Comparison of ENCODE assay signal across 12 mouse cellular contexts in genomic region chr8:87689192-87689591, GRCm38 (mm10).
DNase-seq lines count a peak whose midpoint lies in the region; ATAC-seq lines count a peak whose summit lies in the region.
"Had no signal": no experiment of that assay in that cellular context is flagged by ENCODE, and none has a peak within 500 bp of the region (broad histone marks: within the 10 kb centered on the region; RNA-seq: fewer than 3 reads in every experiment).

No protein-coding gene starts in this region.

- intact Hi-C loops in heart, postnatal 36 days (cut with DNase I) = no loop called here

- no peak; the same call in 1 of the 2 replicates for ATAC-seq in midbrain, embryonic 11.5 days (ENCODE audit: low FRiP score)
- peak; percentile 12; the same call in 1 of the 2 replicates for ATAC-seq in hindbrain, embryonic 14.5 days (ENCODE audit: low FRiP score)
- ATAC-seq in neural tube, embryonic 14.5 days (ENCODE audit: low read depth) = peak; percentile 19; the same call in 1 of the 2 replicates
- no peak for ATAC-seq in monocyte, adult 5-6 weeks (replicated peaks; ENCODE audit: insufficient number of reproducible peaks, low FRiP score, low TSS enrichment, poor library complexity, severe bottlenecking)

- no peaks in the 10 kb centered on the region for H3K9me3 ChIP-seq in midbrain, embryonic 10.5 days (replicated peaks)
- no peaks in the 10 kb centered on the region for H3K9me3 ChIP-seq in midbrain, embryonic 11.5 days (ENCODE audit: control insufficient read depth, low read length)
- no peaks in the 10 kb centered on the region for H3K9me3 ChIP-seq in hindbrain, embryonic 14.5 days (ENCODE audit: control insufficient read depth, low read length)
- no peaks in the 10 kb centered on the region for H3K9me3 ChIP-seq in neural tube, embryonic 14.5 days (ENCODE audit: control insufficient read depth, low read length)
- H3K9me3 ChIP-seq: liver, embryonic 13.5 days had no signal

- 75% methylated on average over 6 of the region's 6 CpGs for WGBS in midbrain, embryonic 10.5 days
- 64% methylated on average over 6 of the region's 6 CpGs for WGBS in midbrain, embryonic 11.5 days
- 39% methylated on average over 6 of the region's 6 CpGs for WGBS in hindbrain, embryonic 14.5 days
- WGBS in neural tube, embryonic 14.5 days = 35% methylated on average over 6 of the region's 6 CpGs

- no peaks in the 10 kb centered on the region for H3K27me3 ChIP-seq in midbrain, embryonic 10.5 days (ENCODE audit: low read depth, poor library complexity, severe bottlenecking)
- H3K27me3 ChIP-seq in midbrain, embryonic 11.5 days (ENCODE audit: control insufficient read depth, insufficient read depth, low read length) = no peaks in the 10 kb centered on the region
- no peaks in the 10 kb centered on the region for H3K27me3 ChIP-seq in hindbrain, embryonic 14.5 days (ENCODE audit: control insufficient read depth, insufficient read depth, low read length)
- H3K27me3 ChIP-seq in neural tube, embryonic 14.5 days (ENCODE audit: control insufficient read depth, insufficient read depth, low read length) = no peaks in the 10 kb centered on the region
- H3K27me3 ChIP-seq: liver, embryonic 13.5 days had no signal

- H3K27ac ChIP-seq in midbrain, embryonic 10.5 days (replicated peaks) = peak overlapping the region; percentile 83
- no peak overlapping the region; the same call in 1 of the 2 replicates for H3K27ac ChIP-seq in midbrain, embryonic 11.5 days (ENCODE audit: low read depth, low read length)
- H3K27ac ChIP-seq in hindbrain, embryonic 14.5 days = peak overlapping the region; percentile 91
- peak overlapping the region; percentile 86 for H3K27ac ChIP-seq in neural tube, embryonic 14.5 days (ENCODE audit: low read depth, low read length)
- H3K27ac ChIP-seq: liver, embryonic 13.5 days had no signal

- no peak overlapping the region for H3K4me2 ChIP-seq in midbrain, embryonic 11.5 days
- H3K4me2 ChIP-seq in hindbrain, embryonic 14.5 days (replicated peaks) = no peak overlapping the region
- no peak overlapping the region for H3K4me2 ChIP-seq in neural tube, embryonic 14.5 days (ENCODE audit: low read depth, low read length)
- H3K4me2 ChIP-seq: liver, embryonic 13.5 days had no signal

- no peak overlapping the region for H3K4me3 ChIP-seq in midbrain, embryonic 10.5 days
- H3K4me3 ChIP-seq in midbrain, embryonic 11.5 days (ENCODE audit: low read depth, low read length) = no peak overlapping the region
- H3K4me3 ChIP-seq in hindbrain, embryonic 14.5 days (replicated peaks; ENCODE audit: low read length) = no peak overlapping the region
- no peak overlapping the region for H3K4me3 ChIP-seq in neural tube, embryonic 14.5 days (ENCODE audit: low read depth, low read length)
- H3K4me3 ChIP-seq: liver, embryonic 13.5 days had no signal

- H3K36me3 ChIP-seq in midbrain, embryonic 10.5 days = peaks cover 37% of the 10 kb centered on the region
- peaks cover 4% of the 10 kb centered on the region for H3K36me3 ChIP-seq in midbrain, embryonic 11.5 days (ENCODE audit: control insufficient read depth, insufficient read depth, low read length)
- no peaks in the 10 kb centered on the region for H3K36me3 ChIP-seq in hindbrain, embryonic 14.5 days (replicated peaks; ENCODE audit: control insufficient read depth, insufficient read depth)
- H3K36me3 ChIP-seq in neural tube, embryonic 14.5 days (ENCODE audit: control insufficient read depth, insufficient read depth, low read length) = no peaks in the 10 kb centered on the region
- H3K36me3 ChIP-seq: liver, embryonic 13.5 days had no signal

- H3K9ac ChIP-seq in midbrain, embryonic 11.5 days (ENCODE audit: low read length) = no peak overlapping the region
- H3K9ac ChIP-seq in hindbrain, embryonic 14.5 days = no peak overlapping the region
- H3K9ac ChIP-seq in neural tube, embryonic 14.5 days (replicated peaks; ENCODE audit: low read depth, low read length) = no peak overlapping the region
- H3K9ac ChIP-seq: liver, embryonic 13.5 days had no signal

- H3K4me1 ChIP-seq in midbrain, embryonic 10.5 days = peaks cover 100% of the 10 kb centered on the region
- peaks cover 82% of the 10 kb centered on the region for H3K4me1 ChIP-seq in midbrain, embryonic 11.5 days (ENCODE audit: control insufficient read depth, insufficient read depth, low read length)
- H3K4me1 ChIP-seq in hindbrain, embryonic 14.5 days (replicated peaks; ENCODE audit: control insufficient read depth, insufficient read depth, low read length) = peaks cover 76% of the 10 kb centered on the region
- peaks cover 67% of the 10 kb centered on the region for H3K4me1 ChIP-seq in neural tube, embryonic 14.5 days (ENCODE audit: control insufficient read depth, insufficient read depth, low read length)

- no peak for DNase-seq in midbrain, embryonic 10.5 days (ENCODE audit: low spot score)
- no peak for DNase-seq in midbrain, embryonic 11.5 days (ENCODE audit: low spot score, missing footprints)
- DNase-seq in cerebellum, postnatal 25 days = peak; percentile 75 to 78
- DNase-seq in hindbrain, embryonic 14.5 days (ENCODE audit: low spot score) = no peak
- no peak for DNase-seq in urinary bladder, adult 18-20 months (ENCODE audit: low spot score in 2 of 2)
- DNase-seq in heart, postnatal 36 days = no peak
- DNase-seq: adrenal gland, postnatal 25 days; kidney, postnatal 10 days; liver, embryonic 13.5 days; thymus, adult 2 months had no signal

Comparison
In these comparisons a context has a peak if more than half of its experiments do, and no peak if none do; other contexts are left out.
1. DNase-seq: peak in cerebellum, postnatal 25 days (2 of 2); none in midbrain, embryonic 10.5 days (single experiment), midbrain, embryonic 11.5 days (single experiment), hindbrain, embryonic 14.5 days (single experiment), urinary bladder, adult 18-20 months (0 of 2) and heart, postnatal 36 days (0 of 2).
2. ATAC-seq: peak in hindbrain, embryonic 14.5 days (single experiment) and neural tube, embryonic 14.5 days (single experiment); none in midbrain, embryonic 11.5 days (single experiment) and monocyte, adult 5-6 weeks (single experiment).